In the genomic region with DNA sequence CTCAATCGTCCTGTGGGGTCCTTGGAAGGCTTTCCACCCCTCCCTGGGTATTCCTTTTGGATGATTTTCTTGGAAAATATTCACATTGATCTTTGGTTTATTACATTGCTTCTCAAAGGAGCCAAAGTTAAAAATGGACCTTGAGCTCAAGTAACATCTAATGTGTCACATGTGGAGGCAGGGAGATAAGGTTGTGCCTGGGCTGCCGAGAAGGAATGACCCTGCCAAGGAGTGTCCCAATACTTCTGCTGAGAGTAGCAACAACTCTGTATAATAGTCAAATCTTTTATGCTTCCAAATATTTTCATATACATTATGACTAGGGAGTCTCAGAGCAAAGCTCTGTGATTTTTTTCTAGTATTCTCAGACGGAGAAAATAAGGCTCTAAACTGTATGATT, we compare ENCODE assay signal across 26 mouse cellular contexts.
DNase-seq lines count a peak whose midpoint lies in the region; ATAC-seq and TF ChIP-seq lines count a peak whose summit lies in the region.
"Had no signal": no experiment of that assay in that cellular context is flagged by ENCODE, and none has a peak within 500 bp of the region (broad histone marks: within the 10 kb centered on the region; RNA-seq: fewer than 3 reads in every experiment).

No protein-coding gene starts in this region.

- TF ChIP-seq CTCF in intestine, postnatal 0 days (IDR thresholded peaks at IDR 0.05; ENCODE audit: low read depth) = no peak

- no peak overlapping the region for H3K4me2 ChIP-seq in intestine, embryonic 15.5 days (replicated peaks)
- no peak overlapping the region for H3K4me2 ChIP-seq in intestine, postnatal 0 days (replicated peaks; ENCODE audit: low read depth)
- H3K4me2 ChIP-seq: embryonic facial prominence, embryonic 12.5 days; forebrain, embryonic 13.5 days; forebrain, embryonic 15.5 days had no signal

- H3K9ac ChIP-seq in intestine, embryonic 15.5 days = no peak overlapping the region
- H3K9ac ChIP-seq in intestine, postnatal 0 days (ENCODE audit: low read depth, low read length) = no peak overlapping the region
- H3K9ac ChIP-seq: embryonic facial prominence, embryonic 12.5 days; forebrain, embryonic 13.5 days; forebrain, embryonic 15.5 days had no signal

- DNase-seq in gastrocnemius, adult 18-20 months (ENCODE audit: low spot score) = peak; percentile 9
- DNase-seq in gastrocnemius, postnatal 10 days = no peak
- DNase-seq in heart, adult 18-20 months = peak; percentile 2 to 9
- no peak for DNase-seq in heart, postnatal 36 days
- DNase-seq in skeletal muscle tissue, adult 2 months (ENCODE audit: low read depth, low spot score) = peak; percentile 17
- DNase-seq in retina, embryonic 14.5 days (ENCODE audit: low spot score) = no peak
- DNase-seq: adrenal gland, adult 2 months; adrenal gland, postnatal 10 days; adrenal gland, postnatal 25 days; B cell, adult 2 months; cerebellum, adult 11 months; cerebellum, adult 2 months; cerebellum, adult 9-10 months; cerebellum, postnatal 10 days; cerebellum, postnatal 25 days had no signal

- H3K4me1 ChIP-seq in intestine, embryonic 15.5 days (replicated peaks) = no peaks in the 10 kb centered on the region
- 0 out of 2 replicates have a peak, but pooled peaks cover 4% of the 10 kb centered on the region for H3K4me1 ChIP-seq in intestine, postnatal 0 days (replicated peaks; ENCODE audit: control insufficient read depth, insufficient read depth, low read length)
- H3K4me1 ChIP-seq: embryonic facial prominence, embryonic 10.5 days; embryonic facial prominence, embryonic 12.5 days; forebrain, embryonic 13.5 days; forebrain, embryonic 15.5 days had no signal

- no peaks in the 10 kb centered on the region for H3K36me3 ChIP-seq in intestine, embryonic 15.5 days
- no peaks in the 10 kb centered on the region for H3K36me3 ChIP-seq in intestine, postnatal 0 days (ENCODE audit: control insufficient read depth, insufficient read depth)
- H3K36me3 ChIP-seq: embryonic facial prominence, embryonic 10.5 days; embryonic facial prominence, embryonic 12.5 days; forebrain, embryonic 15.5 days; G1E had no signal

- intact Hi-C loops in heart, postnatal 36 days (cut with DNase I) = no loop called here

- no peaks in the 10 kb centered on the region for H3K27me3 ChIP-seq in intestine, embryonic 15.5 days (replicated peaks)
- no peaks in the 10 kb centered on the region for H3K27me3 ChIP-seq in intestine, postnatal 0 days (replicated peaks; ENCODE audit: control insufficient read depth, insufficient read depth, low read length)
- H3K27me3 ChIP-seq: CH12.LX; embryonic facial prominence, embryonic 12.5 days; forebrain, embryonic 13.5 days; forebrain, embryonic 15.5 days had no signal

- H3K27ac ChIP-seq in intestine, embryonic 15.5 days = no peak overlapping the region
- H3K27ac ChIP-seq in intestine, postnatal 0 days (ENCODE audit: low read depth, low read length) = no peak overlapping the region
- H3K27ac ChIP-seq: embryonic facial prominence, embryonic 10.5 days; embryonic facial prominence, embryonic 12.5 days; forebrain, embryonic 13.5 days; forebrain, embryonic 15.5 days had no signal

- no peak overlapping the region for H3K4me3 ChIP-seq in intestine, embryonic 15.5 days (replicated peaks)
- H3K4me3 ChIP-seq in intestine, postnatal 0 days (ENCODE audit: low read depth, low read length) = no peak overlapping the region
- H3K4me3 ChIP-seq: embryonic facial prominence, embryonic 10.5 days; embryonic facial prominence, embryonic 12.5 days; forebrain, embryonic 13.5 days; forebrain, embryonic 15.5 days had no signal

- no peaks in the 10 kb centered on the region for H3K9me3 ChIP-seq in intestine, embryonic 15.5 days
- no peaks in the 10 kb centered on the region for H3K9me3 ChIP-seq in intestine, postnatal 0 days (ENCODE audit: control insufficient read depth)
- H3K9me3 ChIP-seq: embryonic facial prominence, embryonic 10.5 days; embryonic facial prominence, embryonic 12.5 days; forebrain, embryonic 13.5 days; forebrain, embryonic 15.5 days; G1E had no signal

- peak; percentile 75 for ATAC-seq in intestine, embryonic 15.5 days
- ATAC-seq in intestine, postnatal 0 days = no peak
- ATAC-seq: activated CD4-positive, CD25-positive, alpha-beta regulatory T cell, adult 4 months; CD4-positive, CD25-positive, alpha-beta regulatory T cell, adult 4 months; forebrain, embryonic 13.5 days; forebrain, embryonic 15.5 days; Patski had no signal

- WGBS in intestine, embryonic 15.5 days = 57% methylated on average over 3 of the region's 3 CpGs
- 47% methylated on average over 3 of the region's 3 CpGs for WGBS in intestine, postnatal 0 days

Comparison
In these comparisons a context has a peak if more than half of its experiments do, and no peak if none do; other contexts are left out.
1. DNase-seq: peak in gastrocnemius, adult 18-20 months (single experiment), heart, adult 18-20 months (2 of 2) and skeletal muscle tissue, adult 2 months (single experiment); none in gastrocnemius, postnatal 10 days (single experiment), heart, postnatal 36 days (0 of 2) and retina, embryonic 14.5 days (single experiment).